Mouse (Mus musculus) heart, adult 11 months (tissue): Measurements from ENCODE around the gene Tanc1.

ENCODE experiments used
- DNase-seq: peaks from one replicate; pipeline ENCODE4 v3.0.0; 2022

Gene Tanc1

GRCm38 (mm10) chr2:59762277-59762676 is 150.4 kb downstream of the Tanc1 start:
- DNase-seq = no peak

DNA sequence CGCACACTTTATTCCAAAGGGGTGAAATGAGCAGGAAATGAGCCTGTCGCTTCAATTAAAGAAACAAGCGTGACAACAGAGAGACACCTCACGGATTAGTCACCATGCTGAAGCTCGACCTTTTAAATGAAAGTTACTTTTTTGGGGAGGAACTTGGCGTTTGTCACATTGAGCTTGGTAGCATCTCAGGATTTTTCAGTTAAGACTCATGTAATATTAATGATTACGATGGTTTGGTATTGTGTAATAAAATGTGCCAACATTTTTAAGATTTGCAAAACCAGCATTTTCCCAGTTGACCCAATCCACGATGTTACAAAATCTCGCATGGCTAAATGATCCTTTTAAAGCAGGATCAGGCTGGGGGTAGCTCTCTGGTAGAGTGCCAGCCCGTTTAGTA is 153.8 kb downstream of the Tanc1 start:
- no peak for DNase-seq

GRCm38 (mm10) chr2:59767893-59768292 is 156.1 kb downstream of the Tanc1 start:
- DNase-seq = no peak

DNA sequence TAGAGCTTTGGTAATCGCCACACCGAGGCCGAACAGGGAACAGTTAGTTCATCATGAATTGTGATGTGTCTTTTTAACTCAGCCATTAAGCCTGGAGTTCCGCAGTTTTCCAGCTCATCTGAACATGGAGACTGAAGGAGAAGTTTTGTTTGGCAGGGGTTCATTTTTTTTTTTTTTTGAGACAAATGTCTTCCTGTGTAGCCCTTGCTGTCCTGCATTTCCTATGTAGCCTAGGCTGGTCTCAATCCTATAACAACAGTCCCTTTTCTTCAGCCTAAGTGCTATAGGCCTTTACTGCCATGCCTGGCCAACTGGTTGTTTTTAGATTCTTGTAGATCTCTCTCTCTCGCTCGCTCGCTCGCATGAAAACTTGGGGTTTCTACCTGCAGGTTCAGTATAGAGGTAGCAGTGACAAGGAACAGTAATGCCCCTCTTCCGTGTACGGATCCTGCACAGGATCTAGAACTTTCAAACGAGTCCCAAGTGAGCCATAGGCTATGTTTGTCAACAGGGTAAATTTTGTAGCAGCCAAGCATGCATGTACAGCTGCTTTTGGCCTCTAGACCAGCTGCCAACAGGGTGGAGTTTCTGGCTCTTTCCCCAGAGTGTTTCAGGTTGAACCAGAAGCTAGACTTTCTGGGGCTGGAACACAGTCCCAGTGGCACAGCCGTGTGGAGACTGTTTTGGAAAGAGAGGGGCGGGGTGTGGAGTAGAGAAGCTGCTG is 157.0 kb downstream of the Tanc1 start:
- peak; percentile 97 for DNase-seq

GRCm38 (mm10) chr2:59769385-59769735 is 157.5 kb downstream of the Tanc1 start:
- no peak for DNase-seq

- DNase-seq = no peak
These were observed 159.9 kb downstream of the Tanc1 start for GRCm38 (mm10) chr2:59771708-59772107.

DNA sequence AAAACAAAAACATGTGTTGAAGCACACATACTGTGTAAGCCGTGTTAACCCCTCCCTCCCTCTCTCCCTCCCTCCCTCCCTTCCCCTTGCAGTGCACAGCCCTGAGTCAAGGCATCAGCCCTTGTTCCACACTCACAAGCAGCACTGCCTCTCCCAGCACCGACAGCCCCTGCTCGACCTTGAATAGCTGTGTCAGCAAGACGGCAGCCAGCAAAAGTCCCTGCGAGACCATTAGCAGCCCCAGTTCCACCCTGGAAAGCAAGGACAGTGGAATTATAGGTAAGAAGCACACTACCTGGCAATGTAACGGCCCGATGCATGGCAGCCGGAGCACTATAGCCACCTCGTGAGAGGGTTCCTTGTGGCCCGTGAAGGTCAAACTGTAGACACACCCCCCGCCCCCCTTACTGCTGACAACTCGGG is 160.4 kb downstream of the Tanc1 start:
- DNase-seq = no peak

GRCm38 (mm10) chr2:59774374-59774773 is 162.5 kb downstream of the Tanc1 start:
- DNase-seq = no peak

DNA sequence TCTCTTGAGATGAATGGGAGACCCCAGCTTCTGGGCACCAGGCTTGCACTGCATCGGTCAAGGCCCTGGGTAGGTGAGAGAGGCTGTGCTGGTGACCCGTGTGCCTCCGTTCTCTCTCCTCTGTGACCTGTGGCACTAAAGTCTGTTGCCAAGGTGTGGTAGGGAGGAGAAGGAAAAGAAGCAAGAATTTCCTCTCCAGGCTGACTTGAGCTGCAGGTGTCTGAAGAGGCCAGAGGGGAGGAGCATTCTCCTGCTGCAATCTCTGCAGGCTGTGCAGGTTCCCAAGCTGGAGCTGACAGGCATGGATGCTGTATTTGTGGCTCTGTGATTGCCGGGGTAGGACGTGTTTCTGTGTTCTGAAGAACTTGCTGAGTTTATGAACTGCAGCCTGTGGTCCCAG is 163.3 kb downstream of the Tanc1 start:
- no peak for DNase-seq

GRCm38 (mm10) chr2:59775820-59776219 is 164.0 kb downstream of the Tanc1 start:
- DNase-seq = no peak

DNA sequence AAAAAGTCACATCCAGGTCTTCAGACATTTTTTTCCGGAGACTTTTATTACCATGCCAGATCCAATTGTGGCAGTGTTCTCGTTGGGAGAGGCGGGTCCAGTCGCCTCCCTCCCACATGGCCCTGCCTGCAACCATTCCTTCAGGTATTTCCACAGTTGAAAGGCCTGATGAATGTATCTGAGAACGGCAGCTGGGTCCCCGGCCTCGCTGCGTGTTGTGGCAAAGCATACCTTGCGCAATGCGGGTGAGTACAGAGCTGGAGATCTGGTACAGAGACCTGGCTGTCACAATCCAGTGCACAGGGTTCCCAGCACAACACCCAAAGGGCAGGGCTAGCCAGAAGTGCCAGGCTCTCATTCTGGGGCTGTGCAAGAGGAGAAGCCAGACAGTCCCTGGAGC is 167.5 kb downstream of the Tanc1 start:
- DNase-seq = peak; percentile 91

DNA sequence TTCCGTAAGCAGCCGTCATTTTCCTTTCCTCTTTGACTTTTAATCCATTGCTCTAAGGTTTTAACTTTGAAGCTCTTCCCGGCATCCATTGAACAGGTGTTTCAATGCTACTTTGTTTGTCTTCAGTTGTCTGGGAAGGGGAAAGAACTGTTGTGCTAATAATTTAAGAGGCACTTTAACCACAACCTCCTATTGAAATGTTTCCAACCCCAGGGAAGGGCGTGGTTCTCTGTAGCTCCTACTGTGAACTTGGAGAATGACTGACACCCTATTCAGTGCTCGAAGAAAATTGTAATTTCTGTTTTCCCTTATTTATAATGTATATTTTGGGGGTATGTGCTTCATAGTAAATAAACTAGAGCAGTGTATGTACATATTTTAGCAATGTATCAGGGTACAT is 168.4 kb downstream of the Tanc1 start:
- DNase-seq = no peak

GRCm38 (mm10) chr2:59783055-59783831 is 171.4 kb downstream of the Tanc1 start:
- no peak for DNase-seq

DNA sequence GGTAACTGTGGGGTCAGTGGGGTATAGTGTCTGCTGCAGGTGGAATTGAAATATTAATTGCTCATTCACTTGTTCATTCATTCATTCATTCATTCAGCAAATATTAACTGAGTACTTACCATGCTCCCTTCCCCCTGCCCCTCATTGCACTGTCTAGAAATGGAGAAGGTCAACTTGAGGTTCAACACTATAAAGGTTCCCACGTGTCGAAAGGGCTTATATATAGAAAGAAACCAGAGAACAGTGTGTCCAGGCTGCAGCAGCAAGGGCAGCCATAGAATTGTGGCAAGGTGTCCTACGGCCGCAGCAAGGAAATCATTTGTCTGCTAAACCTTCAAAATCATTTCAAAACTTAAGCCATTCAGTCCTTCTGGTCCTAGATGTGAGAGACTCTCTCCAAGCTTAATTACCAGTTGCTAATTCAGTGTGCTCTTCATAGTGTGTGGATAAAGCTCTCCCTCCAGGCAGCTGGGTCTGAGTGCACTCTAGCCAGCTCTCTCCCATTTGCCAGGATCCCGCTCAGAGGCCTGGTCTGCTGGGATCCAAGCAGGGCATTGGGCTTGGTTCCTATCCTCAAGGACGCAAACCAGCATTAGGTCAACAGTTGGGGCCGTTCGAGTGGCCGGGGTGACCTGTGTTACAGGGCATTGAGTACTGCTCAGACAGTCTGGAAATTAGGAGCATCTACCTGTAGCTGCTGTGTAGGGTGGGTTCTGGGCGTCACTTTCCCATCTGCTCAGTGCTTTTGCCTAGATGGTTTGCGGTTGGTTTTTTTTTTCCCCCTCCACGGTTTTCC is 172.2 kb downstream of the Tanc1 start:
- DNase-seq = no peak

DNA sequence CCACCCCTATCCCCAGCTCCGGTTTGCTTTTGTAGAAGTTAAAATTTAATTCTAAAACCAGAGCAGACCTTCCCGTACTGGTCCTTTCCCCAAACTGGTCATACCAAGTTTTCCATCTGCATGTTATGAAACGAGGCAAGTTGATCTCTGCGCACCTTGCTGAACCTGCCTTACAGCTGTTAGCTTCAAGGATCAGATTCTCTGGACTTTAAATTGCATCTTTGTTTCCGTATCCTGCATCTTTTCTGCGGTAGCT is 172.7 kb downstream of the Tanc1 start:
- DNase-seq = no peak

DNA sequence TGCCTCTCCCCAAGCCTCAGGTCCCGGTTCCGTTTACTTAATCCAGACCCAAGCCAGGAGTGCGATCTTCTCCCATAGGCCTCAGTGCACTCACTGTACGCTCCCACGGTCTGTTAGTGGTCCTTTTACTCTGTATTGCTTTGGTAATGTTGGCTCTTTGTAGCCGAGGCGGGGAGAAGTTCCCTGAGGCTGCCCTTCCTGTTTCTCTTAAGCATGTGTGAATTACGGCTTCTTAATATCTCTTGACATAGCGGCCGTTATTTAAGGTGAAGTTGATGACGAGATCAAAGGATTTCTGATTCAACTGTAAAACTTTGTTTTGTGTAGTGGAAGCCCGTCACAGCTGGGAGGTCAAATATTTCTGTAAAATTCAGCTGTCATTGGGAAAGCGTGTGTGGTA is 173.8 kb downstream of the Tanc1 start:
- no peak for DNase-seq

- DNase-seq = no peak
These were observed 177.1 kb downstream of the Tanc1 start for GRCm38 (mm10) chr2:59788704-59789500.

GRCm38 (mm10) chr2:59791596-59791995 is 179.8 kb downstream of the Tanc1 start:
- DNase-seq = no peak

GRCm38 (mm10) chr2:59793337-59793736 is 181.5 kb downstream of the Tanc1 start:
- DNase-seq = no peak

GRCm38 (mm10) chr2:59794838-59795237 is 183.0 kb downstream of the Tanc1 start:
- DNase-seq = no peak

DNA sequence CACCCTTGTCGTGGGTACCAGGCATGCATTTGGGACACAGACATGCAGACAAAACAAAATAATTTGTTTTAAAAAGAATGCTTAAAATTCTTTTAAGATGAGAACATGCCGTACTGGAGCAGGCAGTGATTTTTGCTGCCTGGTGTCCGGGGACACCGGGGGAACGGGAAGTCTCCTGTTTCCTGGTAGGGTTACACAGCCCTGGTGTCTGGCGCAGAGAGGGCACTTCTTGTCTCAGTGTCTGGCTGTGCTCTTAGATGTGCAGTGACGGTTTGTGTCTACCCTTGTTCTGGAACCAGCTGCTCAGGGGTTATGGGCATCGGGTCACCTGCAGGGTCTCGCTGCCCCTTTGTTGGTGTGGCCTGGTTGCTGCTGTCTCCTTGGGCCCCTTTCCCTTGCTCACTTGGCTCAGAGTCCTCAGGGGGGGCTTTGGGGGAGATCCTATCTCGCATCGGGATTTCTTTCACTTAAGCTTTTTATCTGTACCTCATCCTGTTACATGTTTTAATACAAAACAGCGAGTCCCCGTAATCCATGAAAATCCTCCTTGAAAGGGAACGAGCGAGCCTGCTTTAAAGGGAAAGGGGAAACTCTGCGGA is 187.2 kb downstream of the Tanc1 start:
- peak; percentile 96 for DNase-seq

- peak; percentile 92 for DNase-seq
These were observed 187.7 kb downstream of the Tanc1 start for GRCm38 (mm10) chr2:59799572-59799971.
